Mouse (Mus musculus) urinary bladder, postnatal 10 days (tissue): ENCODE measurements at regions not wholly inside any gene's neighbourhood (a gene's known extent, or its start where the extent isn't known, plus 50 kb on each side); places are given as distances from the start of the nearest gene placed in this dataset.

Experiments used
- DNase-seq: peaks from one replicate; pipeline ENCODE4 v3.0.0; 2022; ENCODE audit warnings: low spot score

GRCm38 (mm10) chr13:73158016-73158415 lies 102.3 kb upstream of the Irx4 start:
- DNase-seq = no peak

GRCm38 (mm10) chr13:73159454-73159853 lies 100.8 kb upstream of the Irx4 start:
- DNase-seq = no peak

- no peak for DNase-seq
Observed at GRCm38 (mm10) chr13:73159865-73160264, 100.4 kb upstream of the Irx4 start.

- peak; percentile 35 for DNase-seq
Observed at GRCm38 (mm10) chr13:73160289-73160688, 100.0 kb upstream of the Irx4 start.

GRCm38 (mm10) chr13:73170301-73170700 lies 90.0 kb upstream of the Irx4 start:
- DNase-seq = no peak

GRCm38 (mm10) chr13:73207931-73208448 lies 52.3 kb upstream of the Irx4 start:
- no peak for DNase-seq
